Mouse (Mus musculus): Measurements from ENCODE around the gene Otx2. TPM values are rescaled to one million over a fixed set of nuclear protein-coding genes. Genes with fewer than 3 reads are reported as not detected.

Otx2 gene
- not detected in 2 replicates for polyA plus RNA-seq (2015; fragmentation: Nextera tagmentation; extraction: Ambion mirVana)

GRCm38 (mm10) chr14:48673541-48673940 is at the start of gene Otx2:
Otx2 (minus strand) TSS chr14:48673819.
- ATAC-seq (ENCODE audit: low read depth), result no peak
- Histone ChIP-seq H3K9ac (ENCODE audit: low read depth, low read length) (no peak within 1 kb of the TSS), H3K36me3 (ENCODE audit: control insufficient read depth, insufficient read depth) (no peaks in the 10 kb centered on the region), H3K4me3 (ENCODE audit: low read depth, low read length) (no peak within 1 kb of the TSS), H3K4me2 (ENCODE audit: low read depth, low read length) (no peak within 1 kb of the TSS), H3K27me3 (ENCODE audit: control insufficient read depth, insufficient read depth, low read depth, low read length) (peaks cover 63% of the 10 kb centered on the region), H3K4me1 (ENCODE audit: control insufficient read depth, low read depth, low read length) (no peaks in the 10 kb centered on the region), H3K9me3 (replicated peaks; ENCODE audit: control insufficient read depth, low read length) (no peaks in the 10 kb centered on the region), H3K27ac (ENCODE audit: low read length) (no peak within 1 kb of the TSS)
- 3% methylated on average over 27 of the region's 27 CpGs for WGBS (ENCODE audit: insufficient replicate concordance)

DNA sequence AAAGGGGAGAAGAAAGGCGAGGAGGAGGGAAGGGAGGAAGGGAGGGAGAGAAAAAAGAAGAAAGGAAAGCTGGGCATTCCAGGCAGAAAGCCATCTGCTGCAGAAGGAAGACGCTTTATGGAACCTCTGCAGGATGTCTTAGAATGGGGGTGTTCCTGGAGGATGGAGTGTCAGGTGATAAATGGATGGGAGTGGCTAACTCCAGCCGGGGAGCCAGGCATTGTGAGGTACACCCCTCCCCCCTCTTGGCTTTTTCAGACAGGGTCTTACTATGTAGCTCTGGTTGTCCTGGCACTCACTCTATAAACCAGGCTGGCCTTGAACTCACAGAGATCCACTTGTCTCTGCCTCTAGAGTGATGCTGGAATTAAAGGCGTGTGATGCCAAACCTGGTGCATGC is 49.1 kb upstream of the Otx2 start:
- no peak for ATAC-seq (ENCODE audit: low read depth)
- H3K4me1 ChIP-seq (ENCODE audit: control insufficient read depth, low read depth, low read length), result no peaks in the 10 kb centered on the region
- no peak overlapping the region for H3K4me2 ChIP-seq (ENCODE audit: low read depth, low read length)
- no peaks in the 10 kb centered on the region for H3K9me3 ChIP-seq (replicated peaks; ENCODE audit: control insufficient read depth, low read length)
- WGBS (ENCODE audit: insufficient replicate concordance), result 40% methylated on average over 4 of the region's 4 CpGs
- H3K4me3 ChIP-seq (ENCODE audit: low read depth, low read length), result no peak overlapping the region
- H3K27me3 ChIP-seq (ENCODE audit: control insufficient read depth, insufficient read depth, low read depth, low read length), result no peaks in the 10 kb centered on the region
- no peak overlapping the region for H3K27ac ChIP-seq (ENCODE audit: low read length)
- H3K36me3 ChIP-seq (ENCODE audit: control insufficient read depth, insufficient read depth), result no peaks in the 10 kb centered on the region
- H3K9ac ChIP-seq (ENCODE audit: low read depth, low read length), result no peak overlapping the region

DNA sequence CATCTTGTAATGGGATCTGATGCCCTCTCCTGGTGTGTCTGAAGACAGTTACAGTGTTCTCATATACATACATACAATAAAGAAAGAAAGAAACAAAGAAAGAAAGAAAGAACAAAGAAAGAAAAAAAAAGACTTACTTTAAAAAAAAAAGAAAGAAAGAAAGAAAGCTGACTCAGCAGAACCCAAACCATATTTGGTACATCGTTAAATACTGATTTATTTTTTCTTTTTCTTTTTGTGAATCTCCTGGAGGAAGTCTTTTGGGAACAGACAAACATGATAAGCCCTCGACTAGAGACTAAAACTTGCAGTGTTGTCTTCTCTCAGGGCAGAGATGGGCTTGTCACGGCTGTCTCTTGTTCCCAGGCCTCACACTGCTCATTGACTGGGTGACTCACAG is 45.7 kb upstream of the Otx2 start:
- Histone ChIP-seq H3K27ac (ENCODE audit: low read length) (no peak overlapping the region), H3K4me2 (ENCODE audit: low read depth, low read length) (no peak overlapping the region), H3K36me3 (ENCODE audit: control insufficient read depth, insufficient read depth) (no peaks in the 10 kb centered on the region), H3K27me3 (ENCODE audit: control insufficient read depth, insufficient read depth, low read depth, low read length) (no peaks in the 10 kb centered on the region), H3K4me3 (ENCODE audit: low read depth, low read length) (no peak overlapping the region), H3K9ac (ENCODE audit: low read depth, low read length) (no peak overlapping the region), H3K4me1 (ENCODE audit: control insufficient read depth, low read depth, low read length) (no peaks in the 10 kb centered on the region), H3K9me3 (replicated peaks; ENCODE audit: control insufficient read depth, low read length) (no peaks in the 10 kb centered on the region)
- ATAC-seq (ENCODE audit: low read depth), result no peak
- WGBS (ENCODE audit: insufficient replicate concordance), result 45% methylated on average over 3 of the region's 3 CpGs

- 47% methylated on average over 8 of the region's 8 CpGs for WGBS (ENCODE audit: insufficient replicate concordance)
Measured at GRCm38 (mm10) chr14:48717632-48718279, 44.1 kb upstream of the Otx2 start.

GRCm38 (mm10) chr14:48716456-48716855 is 42.8 kb upstream of the Otx2 start:
- no peaks in the 10 kb centered on the region for H3K9me3 ChIP-seq (replicated peaks; ENCODE audit: control insufficient read depth, low read length)
- H3K4me2 ChIP-seq (ENCODE audit: low read depth, low read length), result no peak overlapping the region
- no peaks in the 10 kb centered on the region for H3K36me3 ChIP-seq (ENCODE audit: control insufficient read depth, insufficient read depth)
- H3K4me3 ChIP-seq (ENCODE audit: low read depth, low read length), result no peak overlapping the region
- H3K9ac ChIP-seq (ENCODE audit: low read depth, low read length), result no peak overlapping the region
- 70% methylated on average over 4 of the region's 4 CpGs for WGBS (ENCODE audit: insufficient replicate concordance)
- ATAC-seq (ENCODE audit: low read depth), result no peak
- H3K4me1 ChIP-seq (ENCODE audit: control insufficient read depth, low read depth, low read length), result no peaks in the 10 kb centered on the region
- H3K27me3 ChIP-seq (ENCODE audit: control insufficient read depth, insufficient read depth, low read depth, low read length), result no peaks in the 10 kb centered on the region
- no peak overlapping the region for H3K27ac ChIP-seq (ENCODE audit: low read length)

More at GRCm38 (mm10) chr14:48717632-48718279, 44.1 kb upstream of the Otx2 start:
- Histone ChIP-seq H3K9ac (ENCODE audit: low read depth, low read length) (no peak overlapping the region), H3K36me3 (ENCODE audit: control insufficient read depth, insufficient read depth) (no peaks in the 10 kb centered on the region), H3K4me1 (ENCODE audit: control insufficient read depth, low read depth, low read length) (no peaks in the 10 kb centered on the region), H3K27me3 (ENCODE audit: control insufficient read depth, insufficient read depth, low read depth, low read length) (no peaks in the 10 kb centered on the region), H3K4me2 (ENCODE audit: low read depth, low read length) (no peak overlapping the region), H3K27ac (ENCODE audit: low read length) (no peak overlapping the region), H3K4me3 (ENCODE audit: low read depth, low read length) (no peak overlapping the region), H3K9me3 (replicated peaks; ENCODE audit: control insufficient read depth, low read length) (no peaks in the 10 kb centered on the region)
- ATAC-seq (ENCODE audit: low read depth), result no peak

- no peak overlapping the region for H3K27ac ChIP-seq (ENCODE audit: low read length)
- H3K27me3 ChIP-seq (ENCODE audit: control insufficient read depth, insufficient read depth, low read depth, low read length), result peaks cover 5% of the 10 kb centered on the region; the same call in 1 of the 2 replicates
- no peaks in the 10 kb centered on the region for H3K9me3 ChIP-seq (replicated peaks; ENCODE audit: control insufficient read depth, low read length)
- no peak overlapping the region for H3K4me2 ChIP-seq (ENCODE audit: low read depth, low read length)
- no peak for ATAC-seq (ENCODE audit: low read depth)
- no peak overlapping the region for H3K9ac ChIP-seq (ENCODE audit: low read depth, low read length)
- no peaks in the 10 kb centered on the region for H3K36me3 ChIP-seq (ENCODE audit: control insufficient read depth, insufficient read depth)
- WGBS (ENCODE audit: insufficient replicate concordance), result 70% methylated on average over 13 of the region's 13 CpGs
- H3K4me1 ChIP-seq (ENCODE audit: control insufficient read depth, low read depth, low read length), result no peaks in the 10 kb centered on the region
- H3K4me3 ChIP-seq (ENCODE audit: low read depth, low read length), result no peak overlapping the region
Measured at GRCm38 (mm10) chr14:48710871-48711370, 37.3 kb upstream of the Otx2 start.

- H3K4me1 ChIP-seq (ENCODE audit: control insufficient read depth, low read depth, low read length), result no peaks in the 10 kb centered on the region
- WGBS (ENCODE audit: insufficient replicate concordance), result 51% methylated on average over 11 of the region's 11 CpGs
- no peaks in the 10 kb centered on the region for H3K36me3 ChIP-seq (ENCODE audit: control insufficient read depth, insufficient read depth)
- peaks cover 5% of the 10 kb centered on the region; the same call in 1 of the 2 replicates for H3K27me3 ChIP-seq (ENCODE audit: control insufficient read depth, insufficient read depth, low read depth, low read length)
- ATAC-seq (ENCODE audit: low read depth), result no peak
- H3K9ac ChIP-seq (ENCODE audit: low read depth, low read length), result no peak overlapping the region
- H3K27ac ChIP-seq (ENCODE audit: low read length), result no peak overlapping the region
- no peak overlapping the region for H3K4me2 ChIP-seq (ENCODE audit: low read depth, low read length)
- no peak overlapping the region for H3K4me3 ChIP-seq (ENCODE audit: low read depth, low read length)
- H3K9me3 ChIP-seq (replicated peaks; ENCODE audit: control insufficient read depth, low read length), result no peaks in the 10 kb centered on the region
Measured at GRCm38 (mm10) chr14:48710062-48710870, 36.6 kb upstream of the Otx2 start.

DNA sequence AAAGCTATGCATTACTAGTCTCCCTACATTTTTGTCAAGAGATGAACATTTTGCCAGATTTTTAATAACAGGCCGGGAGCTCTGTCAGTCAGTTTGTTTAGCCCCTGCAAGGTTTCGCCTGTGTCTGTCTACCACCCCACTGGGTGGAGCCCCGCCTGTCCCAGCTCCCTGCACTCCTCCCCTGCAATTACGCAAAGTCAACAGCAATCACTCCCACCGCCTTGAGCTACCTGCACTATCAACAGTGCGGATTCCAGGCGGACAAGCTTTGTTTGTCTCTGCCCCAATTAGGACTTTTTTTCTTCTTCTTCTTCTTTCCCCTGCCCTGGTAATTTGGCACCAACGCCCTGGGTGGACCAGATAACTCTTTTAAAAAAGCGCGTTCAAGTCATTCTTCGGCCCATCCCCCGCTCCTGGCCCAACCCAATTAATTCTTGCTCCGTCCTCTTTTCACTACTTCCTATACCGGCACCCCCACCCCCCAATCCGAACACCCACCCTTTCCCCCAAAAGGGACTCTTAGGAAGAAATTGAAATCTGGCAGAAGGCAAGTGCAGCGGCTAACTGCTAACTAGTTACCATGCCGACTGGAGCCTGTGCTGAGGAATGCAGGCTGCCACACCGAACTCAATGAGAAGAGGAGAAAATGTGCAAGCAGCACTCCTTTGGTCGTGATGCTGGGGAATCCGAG is 35.9 kb upstream of the Otx2 start:
- Histone ChIP-seq H3K9ac (ENCODE audit: low read depth, low read length) (no peak overlapping the region), H3K27ac (ENCODE audit: low read length) (no peak overlapping the region), H3K27me3 (ENCODE audit: control insufficient read depth, insufficient read depth, low read depth, low read length) (peaks cover 5% of the 10 kb centered on the region; the same call in 1 of the 2 replicates), H3K9me3 (replicated peaks; ENCODE audit: control insufficient read depth, low read length) (no peaks in the 10 kb centered on the region), H3K36me3 (ENCODE audit: control insufficient read depth, insufficient read depth) (no peaks in the 10 kb centered on the region), H3K4me3 (ENCODE audit: low read depth, low read length) (peak overlapping the region; percentile 41), H3K4me2 (ENCODE audit: low read depth, low read length) (peak overlapping the region; percentile 40), H3K4me1 (ENCODE audit: control insufficient read depth, low read depth, low read length) (no peaks in the 10 kb centered on the region)
- WGBS (ENCODE audit: insufficient replicate concordance), result 7% methylated on average over 20 of the region's 20 CpGs
- peak; percentile 73; the same call in 1 of the 2 replicates for ATAC-seq (ENCODE audit: low read depth)

Data from liver, embryonic 16.5 days (tissue).